Mouse (Mus musculus): ENCODE measurements at regions not wholly inside any gene's neighbourhood (a gene's known extent, or its start where the extent isn't known, plus 50 kb on each side); places are given as distances from the start of the nearest gene placed in this dataset.

DNA sequence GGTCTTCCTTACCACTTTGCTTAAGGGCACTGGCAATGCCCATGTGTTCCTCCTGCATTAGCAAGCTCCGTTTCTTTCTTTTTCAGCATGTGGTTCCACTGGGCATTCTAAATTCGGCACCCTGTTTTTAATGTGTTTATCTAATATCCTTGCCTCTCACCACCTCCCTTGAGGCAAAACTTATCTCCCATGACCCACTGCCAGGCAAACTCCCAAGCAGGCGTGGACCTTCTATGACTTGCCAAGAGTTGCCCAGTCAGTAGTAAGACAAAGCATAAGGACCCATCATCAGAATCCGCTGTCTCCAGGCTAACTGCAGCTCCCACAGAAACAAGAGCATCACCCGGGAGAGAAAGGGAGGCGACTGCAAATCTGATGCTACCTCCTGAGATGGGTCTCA is 245.2 kb downstream of the Setd4 start:
- Histone ChIP-seq H3K27ac (ENCODE audit: insufficient read depth, low read length) (no peak overlapping the region), H3K4me1 (ENCODE audit: control insufficient read depth, insufficient read depth, low read length) (no peaks in the 10 kb centered on the region), H3K4me3 (ENCODE audit: insufficient read depth, low read length) (no peak overlapping the region)
- TF ChIP-seq POLR2A (IDR thresholded peaks at IDR 0.05; ENCODE audit: low read depth, low read length) (no peak), CTCF (IDR thresholded peaks at IDR 0.05; ENCODE audit: borderline replicate concordance, insufficient read depth, low read length) (no peak)

DNA sequence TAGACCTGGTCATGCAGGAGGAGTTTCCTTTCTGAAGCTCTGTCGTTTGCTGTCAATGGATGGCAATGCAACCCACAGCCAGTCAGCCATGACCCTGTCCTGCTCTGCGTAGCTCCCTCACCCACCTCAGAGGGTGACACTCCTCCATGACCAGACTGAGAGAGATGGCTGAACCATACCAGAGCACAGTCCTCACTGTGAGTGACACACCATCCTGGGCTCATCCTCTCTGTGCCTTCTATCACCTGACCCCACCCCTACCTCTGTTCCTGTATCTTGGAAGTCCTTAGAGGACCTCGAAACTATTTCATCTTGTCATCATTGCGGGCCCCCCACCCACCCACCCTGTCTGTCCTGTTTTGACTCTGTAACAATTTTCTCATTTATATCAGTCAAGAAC is 245.7 kb downstream of the Setd4 start:
- H3K4me1 ChIP-seq (ENCODE audit: control insufficient read depth, insufficient read depth, low read length) = no peaks in the 10 kb centered on the region
- TF ChIP-seq CTCF (IDR thresholded peaks at IDR 0.05; ENCODE audit: borderline replicate concordance, insufficient read depth, low read length) = no peak
- H3K4me3 ChIP-seq (ENCODE audit: insufficient read depth, low read length) = no peak overlapping the region
- H3K27ac ChIP-seq (ENCODE audit: insufficient read depth, low read length) = no peak overlapping the region

DNA sequence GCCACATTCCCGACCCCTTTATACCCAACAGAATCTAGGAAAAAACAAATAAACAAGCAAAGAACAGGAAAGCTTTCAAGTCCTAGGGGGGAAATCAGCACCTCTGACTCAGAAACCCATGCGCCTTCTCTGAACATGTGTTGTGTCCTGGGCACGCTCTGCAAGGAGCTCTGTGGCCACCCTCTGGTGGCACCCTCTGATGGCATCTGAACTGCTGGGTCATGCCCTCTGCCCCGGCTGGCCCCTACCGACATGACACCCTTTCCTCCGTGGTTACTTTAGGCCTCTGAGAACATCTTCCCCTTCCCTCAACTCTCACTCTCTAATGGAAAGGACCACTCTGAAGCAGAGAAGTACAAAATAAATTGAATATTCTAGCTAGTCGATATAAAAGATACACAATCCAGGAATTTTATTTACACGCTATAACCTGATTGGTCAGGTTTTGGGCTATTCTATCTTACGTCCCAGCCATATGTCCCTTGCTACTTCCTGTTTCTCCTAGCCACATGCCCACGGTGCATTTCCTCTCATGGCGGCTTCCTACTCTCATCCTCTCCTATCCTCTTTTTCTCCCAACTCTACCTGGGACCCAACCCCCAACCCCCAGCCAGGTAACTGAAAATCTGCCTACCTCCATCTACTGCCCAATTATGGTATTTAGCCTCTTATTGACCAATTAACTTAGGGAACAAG is 248.5 kb downstream of the Setd4 start:
- H3K4me1 ChIP-seq (ENCODE audit: control insufficient read depth, insufficient read depth, low read length) = no peaks in the 10 kb centered on the region
- TF ChIP-seq CTCF (IDR thresholded peaks at IDR 0.05; ENCODE audit: borderline replicate concordance, insufficient read depth, low read length) = no peak
- no peak for TF ChIP-seq POLR2A (IDR thresholded peaks at IDR 0.05; ENCODE audit: low read depth, low read length)
- no peak overlapping the region for H3K4me3 ChIP-seq (ENCODE audit: insufficient read depth, low read length)
- no peak overlapping the region for H3K27ac ChIP-seq (ENCODE audit: insufficient read depth, low read length)

DNA sequence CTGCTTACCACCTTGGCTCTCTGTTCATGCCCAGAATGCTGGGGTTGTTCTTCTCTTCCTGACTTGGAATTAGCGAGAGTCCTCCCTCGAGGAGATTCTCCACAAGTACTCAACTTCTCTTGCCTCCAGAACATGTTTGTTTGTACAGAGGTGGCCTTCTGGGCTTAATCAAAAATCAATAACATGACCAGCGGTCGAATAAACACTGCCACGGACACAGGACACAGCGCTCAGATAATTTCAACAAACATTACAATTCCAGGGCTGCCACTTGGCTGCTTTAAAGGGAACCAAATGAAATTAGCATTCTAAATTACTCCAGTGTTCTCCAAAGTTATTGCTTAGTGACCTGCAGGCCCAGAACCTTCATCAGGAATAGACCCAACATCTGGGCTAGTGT is 249.9 kb downstream of the Setd4 start:
- Histone ChIP-seq H3K4me1 (ENCODE audit: control insufficient read depth, insufficient read depth, low read length) (no peaks in the 10 kb centered on the region), H3K27ac (ENCODE audit: insufficient read depth, low read length) (no peak overlapping the region), H3K4me3 (ENCODE audit: insufficient read depth, low read length) (no peak overlapping the region)
- TF ChIP-seq POLR2A (IDR thresholded peaks at IDR 0.05; ENCODE audit: low read depth, low read length) = no peak
- TF ChIP-seq CTCF (IDR thresholded peaks at IDR 0.05; ENCODE audit: borderline replicate concordance, insufficient read depth, low read length) = no peak

DNA sequence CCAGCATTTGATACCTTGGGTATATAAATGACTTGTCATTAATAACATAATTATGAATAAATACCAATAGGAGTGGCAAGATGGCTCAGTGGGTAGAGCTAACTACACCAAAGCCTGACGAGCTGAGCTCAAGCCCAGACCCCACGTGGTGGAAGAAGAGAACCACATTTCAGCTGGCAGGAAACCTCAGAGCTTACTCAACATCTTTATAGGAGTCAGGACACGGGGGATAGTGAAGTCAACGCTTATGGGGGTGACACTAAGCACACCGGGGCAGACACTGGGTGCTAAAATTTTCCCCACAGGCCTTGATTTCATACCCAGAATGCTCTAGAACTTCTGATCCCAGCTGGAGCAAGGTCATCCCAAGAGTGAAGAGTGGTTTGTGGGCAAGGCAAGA is 259.3 kb downstream of the Setd4 start:
- Histone ChIP-seq H3K4me1 (ENCODE audit: control insufficient read depth, insufficient read depth, low read length) (no peaks in the 10 kb centered on the region), H3K27ac (ENCODE audit: insufficient read depth, low read length) (no peak overlapping the region), H3K4me3 (ENCODE audit: insufficient read depth, low read length) (no peak overlapping the region)
- TF ChIP-seq CTCF (IDR thresholded peaks at IDR 0.05; ENCODE audit: borderline replicate concordance, insufficient read depth, low read length) = no peak
- no peak for TF ChIP-seq POLR2A (IDR thresholded peaks at IDR 0.05; ENCODE audit: low read depth, low read length)

DNA sequence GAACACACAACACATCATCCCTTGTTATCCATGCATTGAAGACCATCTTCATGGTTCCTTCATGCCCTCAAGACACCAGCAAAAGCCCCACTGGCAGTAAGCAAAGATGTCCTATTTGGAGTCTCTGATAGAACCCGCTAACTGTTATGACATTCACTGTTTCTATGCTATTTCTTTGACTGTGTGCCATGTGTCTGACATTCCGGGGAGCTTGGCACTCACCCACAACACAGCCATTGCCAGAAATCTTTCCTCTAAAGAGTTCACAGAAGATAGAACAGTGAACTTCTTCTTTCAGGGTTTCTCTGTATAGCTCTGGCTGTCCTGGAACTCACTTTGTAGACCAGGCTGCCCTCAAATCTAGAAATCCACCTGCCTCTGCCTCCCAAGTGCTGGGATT is 261.2 kb downstream of the Setd4 start:
- no peaks in the 10 kb centered on the region for H3K4me1 ChIP-seq (ENCODE audit: control insufficient read depth, insufficient read depth, low read length)
- H3K4me3 ChIP-seq (ENCODE audit: insufficient read depth, low read length) = no peak overlapping the region
- no peak overlapping the region for H3K27ac ChIP-seq (ENCODE audit: insufficient read depth, low read length)
- TF ChIP-seq CTCF (IDR thresholded peaks at IDR 0.05; ENCODE audit: borderline replicate concordance, insufficient read depth, low read length) = no peak
- TF ChIP-seq POLR2A (IDR thresholded peaks at IDR 0.05; ENCODE audit: low read depth, low read length) = no peak

DNA sequence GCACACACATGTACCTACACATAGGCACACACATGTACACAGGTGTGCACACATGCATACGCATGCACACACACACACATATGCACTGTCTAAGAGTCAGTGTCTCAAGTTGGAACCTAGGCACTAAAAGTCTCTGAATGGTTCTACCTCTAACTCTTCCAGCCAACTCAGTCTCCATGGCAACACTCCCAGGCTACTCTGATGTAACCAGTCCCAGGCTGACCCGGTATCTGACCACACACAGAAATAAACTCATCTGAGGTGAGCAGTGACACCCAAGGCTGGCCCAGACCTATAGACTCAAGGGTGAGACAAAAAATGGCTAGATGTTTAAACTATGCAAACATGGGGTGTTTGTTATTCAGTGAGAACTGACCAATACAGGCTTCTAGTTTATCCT is 262.1 kb downstream of the Setd4 start:
- no peak overlapping the region for H3K4me3 ChIP-seq (ENCODE audit: insufficient read depth, low read length)
- H3K4me1 ChIP-seq (ENCODE audit: control insufficient read depth, insufficient read depth, low read length) = no peaks in the 10 kb centered on the region
- TF ChIP-seq POLR2A (IDR thresholded peaks at IDR 0.05; ENCODE audit: low read depth, low read length) = no peak
- no peak for TF ChIP-seq CTCF (IDR thresholded peaks at IDR 0.05; ENCODE audit: borderline replicate concordance, insufficient read depth, low read length)
- H3K27ac ChIP-seq (ENCODE audit: insufficient read depth, low read length) = no peak overlapping the region

DNA sequence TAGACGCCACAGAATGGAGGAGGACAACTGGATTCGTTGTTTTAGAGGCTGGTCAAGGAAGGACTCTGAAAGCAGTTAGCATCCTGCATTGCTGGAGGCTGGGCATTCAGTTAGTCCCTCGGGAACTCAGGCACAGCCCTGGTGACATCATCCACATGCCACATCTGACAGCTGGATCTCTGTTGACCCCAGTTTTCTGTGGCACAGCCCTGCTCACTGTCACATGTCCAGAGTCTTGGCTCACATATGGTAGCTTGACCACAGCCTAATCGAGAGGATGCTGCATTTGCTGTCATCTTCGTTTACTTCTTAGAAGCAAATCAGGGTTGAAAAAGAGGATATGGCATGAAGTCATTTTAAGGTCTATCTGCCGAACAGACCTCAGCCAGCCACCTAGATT is 265.1 kb downstream of the Setd4 start:
- Histone ChIP-seq H3K4me3 (ENCODE audit: insufficient read depth, low read length) (no peak overlapping the region), H3K4me1 (ENCODE audit: control insufficient read depth, insufficient read depth, low read length) (no peaks in the 10 kb centered on the region), H3K27ac (ENCODE audit: insufficient read depth, low read length) (no peak overlapping the region)
- TF ChIP-seq POLR2A (IDR thresholded peaks at IDR 0.05; ENCODE audit: low read depth, low read length) (no peak), CTCF (IDR thresholded peaks at IDR 0.05; ENCODE audit: borderline replicate concordance, insufficient read depth, low read length) (no peak)

DNA sequence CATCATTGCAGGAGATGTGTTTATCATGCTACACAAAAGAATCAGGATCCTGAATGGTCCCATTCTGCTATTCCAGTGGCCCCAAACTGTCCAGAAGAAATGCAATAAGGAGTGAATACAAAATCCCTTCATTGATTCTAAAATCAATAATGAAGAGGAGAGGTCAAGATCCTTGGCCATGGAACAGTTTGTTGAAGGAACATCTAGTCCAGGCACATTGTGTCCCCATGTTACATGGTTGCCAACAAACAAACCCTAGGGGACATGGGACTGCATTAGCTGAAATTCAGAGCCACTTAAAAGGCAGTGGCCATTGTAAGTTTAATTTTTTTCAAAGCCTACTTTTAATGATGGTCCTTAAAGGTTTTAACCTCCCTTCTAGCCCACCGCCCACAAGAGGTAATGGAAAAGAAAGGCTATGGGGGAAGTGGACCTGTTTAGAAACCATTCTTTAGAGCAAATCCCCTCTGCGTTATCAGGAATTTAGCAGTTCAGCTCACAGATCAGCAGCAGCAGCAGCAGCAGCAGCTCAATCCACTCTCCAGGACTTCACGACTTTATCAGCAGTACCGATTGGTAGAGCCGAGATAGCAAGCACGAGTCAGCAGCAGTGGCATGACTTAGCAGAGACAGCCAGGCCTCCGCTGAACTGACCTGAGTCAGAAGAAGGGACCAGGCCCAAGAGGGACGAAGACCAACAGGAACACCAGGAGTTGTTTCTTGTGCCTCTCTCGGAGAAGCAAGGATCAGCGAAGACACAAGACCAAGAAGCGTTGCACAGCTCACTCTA is 268.3 kb downstream of the Setd4 start:
- Histone ChIP-seq H3K27ac (ENCODE audit: insufficient read depth, low read length) (no peak overlapping the region), H3K4me1 (ENCODE audit: control insufficient read depth, insufficient read depth, low read length) (no peaks in the 10 kb centered on the region), H3K4me3 (ENCODE audit: insufficient read depth, low read length) (no peak overlapping the region)
- TF ChIP-seq POLR2A (IDR thresholded peaks at IDR 0.05; ENCODE audit: low read depth, low read length) = no peak
- no peak for TF ChIP-seq CTCF (IDR thresholded peaks at IDR 0.05; ENCODE audit: borderline replicate concordance, insufficient read depth, low read length)

DNA sequence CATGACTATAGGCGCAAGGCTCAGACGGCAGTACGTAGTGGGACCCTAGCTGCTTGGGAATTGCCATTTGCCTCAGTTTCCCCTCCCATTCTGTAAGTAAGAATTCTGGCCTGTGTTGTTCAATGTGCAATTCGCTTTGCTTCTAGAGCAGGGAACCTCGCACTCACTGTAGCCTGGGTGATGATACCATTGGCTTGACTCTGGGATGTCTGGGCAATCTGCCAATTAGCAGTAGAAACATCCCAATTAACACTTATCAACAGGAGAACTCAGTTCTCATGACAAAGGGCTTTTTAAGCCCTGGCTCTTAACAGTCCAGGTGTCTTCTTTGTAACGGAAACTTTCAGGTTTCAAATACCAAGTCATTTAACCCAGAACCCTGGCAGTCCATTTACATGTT is 270.2 kb downstream of the Setd4 start:
- Histone ChIP-seq H3K27ac (ENCODE audit: insufficient read depth, low read length) (no peak overlapping the region), H3K4me1 (ENCODE audit: control insufficient read depth, insufficient read depth, low read length) (no peaks in the 10 kb centered on the region), H3K4me3 (ENCODE audit: insufficient read depth, low read length) (no peak overlapping the region)
- TF ChIP-seq CTCF (IDR thresholded peaks at IDR 0.05; ENCODE audit: borderline replicate concordance, insufficient read depth, low read length) (no peak), POLR2A (IDR thresholded peaks at IDR 0.05; ENCODE audit: low read depth, low read length) (no peak)

Measured in embryonic fibroblast, embryonic 13.5 days (primary cell).